Mouse (Mus musculus) stomach, postnatal 0 days (tissue): ENCODE measurements around the gene Creb5. TPM values are rescaled to one million over a fixed set of nuclear protein-coding genes. Genes with fewer than 3 reads are reported as not detected.
A peak's percentile ranks its signal among the peaks of the same experiment; 100 is the strongest.

ENCODE experiments used
- ATAC-seq: fragments of 200-750 bp; cut with Nextera tagmentation; 2 replicates; pipeline ENCODE4 v1.8.0; 2017; ENCODE audit not compliant: low FRiP score, low TSS enrichment
- DNase-seq: peaks from one replicate; pipeline ENCODE4 v3.0.0-alpha.2; 2016; ENCODE audit warnings: low spot score
- H3K27ac ChIP-seq: fragments of 300-500 bp; sonication (generic); replicated peaks from 2 replicates; pipeline ENCODE4 v1.5.1; 2014; ENCODE audit warnings: mild to moderate bottlenecking, control low read depth
- H3K27me3 ChIP-seq: fragments of 300-500 bp; sonication (generic); 2 replicates; pipeline ENCODE4 v1.6.1; 2014; ENCODE audit warnings: low read length; ENCODE audit not compliant: control insufficient read depth, insufficient read depth
- H3K36me3 ChIP-seq: fragments of 300-500 bp; sonication (generic); 2 replicates; pipeline ENCODE4 v1.6.1; 2014; ENCODE audit warnings: low read length, mixed read lengths; ENCODE audit not compliant: control insufficient read depth, insufficient read depth
- H3K4me1 ChIP-seq: fragments of 300-500 bp; sonication (generic); replicated peaks from 2 replicates; pipeline ENCODE4 v1.6.1; 2014; ENCODE audit warnings: antibody characterized with exemption; ENCODE audit not compliant: control insufficient read depth, insufficient read depth
- H3K4me2 ChIP-seq: fragments of 300-500 bp; sonication (generic); replicated peaks from 2 replicates; pipeline ENCODE4 v1.6.1; 2014; ENCODE audit warnings: low read depth, mild to moderate bottlenecking, control low read depth, moderate library complexity
- H3K4me3 ChIP-seq: fragments of 300-500 bp; sonication (generic); 2 replicates; pipeline ENCODE4 v1.5.1; 2014; ENCODE audit warnings: low read depth, low read length, control low read depth
- H3K9ac ChIP-seq: fragments of 300-500 bp; sonication (generic); 2 replicates; pipeline ENCODE4 v1.6.1; 2014; ENCODE audit warnings: mild to moderate bottlenecking, low read length, control low read depth, mixed read lengths
- H3K9me3 ChIP-seq: fragments of 300-500 bp; sonication (generic); 2 replicates; pipeline ENCODE4 v1.6.1; 2016; ENCODE audit warnings: low read length; ENCODE audit not compliant: control insufficient read depth
- CTCF ChIP-seq: IDR thresholded peaks from 2 replicates; pipeline ENCODE4 v1.5.1; 2016; ENCODE audit warnings: antibody characterized with exemption, low read depth, mild to moderate bottlenecking, moderate library complexity
- EP300 ChIP-seq: optimal IDR thresholded peaks from 2 replicates; pipeline ENCODE3; 2016; ENCODE audit warnings: antibody characterized with exemption
- WGBS: fragments of 180-500 bp; shearing (Covaris S2); extraction: QIAGEN DNeasy Blood & Tissue Kit; methylation state at CpG from one replicate; pipeline ENCODE4 v1.1.7; 2014; 5-methylcytosine and 5-hydroxymethylcytosine counted together
- polyA plus RNA-seq: library from polyadenylated mRNA; unstranded; fragments of >200 nt; fragmentation: Nextera tagmentation; extraction: Ambion mirVana; gene quantifications from 2 replicates; pipeline ENCODE4 v1.2.1, GENCODE M21; 2015

Gene Creb5
- polyA plus RNA-seq, 1 experiment from 2014 or later: 3.2 TPM

DNA sequence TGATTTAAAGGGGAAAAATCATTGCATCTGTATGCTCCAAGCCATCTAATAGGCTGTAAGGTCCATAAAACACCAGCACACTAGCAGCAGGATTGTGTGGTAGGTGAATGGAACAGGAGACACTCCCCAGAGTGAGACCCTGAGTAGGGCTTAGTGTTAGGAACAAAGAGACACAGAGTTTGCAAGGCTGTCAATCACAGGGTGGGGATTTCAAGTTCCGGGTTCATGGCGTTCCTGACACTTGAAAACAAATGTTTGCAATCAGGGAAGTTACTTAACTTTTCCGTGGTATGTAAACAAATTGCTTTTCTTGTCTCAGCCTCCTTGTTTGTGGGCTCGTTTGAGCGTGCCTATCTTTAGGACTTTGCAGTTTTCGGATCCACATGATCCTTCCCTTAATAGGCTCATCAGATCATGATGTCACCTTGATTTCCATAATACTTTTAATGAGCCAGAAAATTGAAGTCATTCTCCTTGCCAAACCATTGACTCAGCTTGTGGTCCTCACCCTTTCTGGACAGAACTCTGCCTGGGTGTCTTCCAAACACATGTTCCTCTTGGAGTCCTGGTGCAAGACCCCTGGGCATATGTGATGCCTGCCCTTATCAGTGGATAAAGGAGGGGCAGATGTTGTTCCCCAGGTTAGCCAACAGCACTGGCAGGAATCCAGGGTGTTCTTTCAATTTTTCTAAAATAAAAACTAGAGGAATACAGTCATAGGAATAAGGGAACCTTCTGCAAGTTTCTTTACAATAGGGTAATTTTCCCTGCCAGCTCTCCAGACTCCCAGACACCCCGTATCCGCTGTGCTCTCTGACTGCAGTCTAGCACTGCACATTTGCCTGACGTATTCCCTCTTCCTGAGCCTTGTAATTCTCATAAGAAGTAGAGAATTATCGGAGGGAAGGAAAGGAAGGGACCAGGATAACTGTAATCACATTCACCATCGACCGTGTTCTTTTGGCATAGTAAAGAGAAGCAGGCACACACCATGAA lies 175.0 kb downstream of the Creb5 start:
- no peak for DNase-seq
- no peak overlapping the region for H3K4me3 ChIP-seq
- no peaks in the 10 kb centered on the region for H3K27me3 ChIP-seq

DNA sequence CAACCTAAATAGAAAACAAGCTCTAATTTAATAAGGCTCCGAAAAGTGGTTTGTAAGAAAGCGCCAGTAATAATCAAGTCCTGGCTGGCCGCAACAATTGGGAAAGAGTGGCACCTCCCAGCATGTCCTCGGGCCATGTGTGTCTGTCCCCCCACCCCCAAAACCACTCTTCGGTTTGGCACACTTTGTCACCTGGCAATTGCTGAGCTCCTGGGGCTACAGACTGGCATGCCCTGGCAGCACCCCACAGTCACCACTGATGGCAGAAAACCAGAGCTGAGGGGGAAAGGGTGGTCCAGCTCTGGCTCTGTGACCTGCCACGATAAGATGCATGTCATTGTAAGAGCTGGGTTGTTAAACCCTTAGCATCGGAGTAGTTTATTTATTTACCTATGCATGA lies 175.7 kb downstream of the Creb5 start:
- WGBS: 62% methylated on average over 7 of the region's 7 CpGs
- Histone ChIP-seq H3K27ac (no peak overlapping the region), H3K9me3 (no peaks in the 10 kb centered on the region), H3K27me3 (no peaks in the 10 kb centered on the region), H3K36me3 (no peaks in the 10 kb centered on the region), H3K4me1 (no peaks in the 10 kb centered on the region), H3K9ac (no peak overlapping the region), H3K4me2 (no peak overlapping the region), H3K4me3 (no peak overlapping the region)
- no peak for DNase-seq
- TF ChIP-seq EP300 (no peak), CTCF (no peak)
- no peak for ATAC-seq

More for the DNA sequence above, 175.0 kb downstream of the Creb5 start:
- TF ChIP-seq CTCF: no peak
- no peak for TF ChIP-seq EP300
- no peak overlapping the region for H3K4me2 ChIP-seq
- H3K4me1 ChIP-seq: no peaks in the 10 kb centered on the region
- H3K9ac ChIP-seq: no peak overlapping the region
- H3K27ac ChIP-seq: no peak overlapping the region
- no peaks in the 10 kb centered on the region for H3K36me3 ChIP-seq
- no peaks in the 10 kb centered on the region for H3K9me3 ChIP-seq
- peak; percentile 64 for ATAC-seq
- 54% methylated on average over 12 of the region's 12 CpGs for WGBS

DNA sequence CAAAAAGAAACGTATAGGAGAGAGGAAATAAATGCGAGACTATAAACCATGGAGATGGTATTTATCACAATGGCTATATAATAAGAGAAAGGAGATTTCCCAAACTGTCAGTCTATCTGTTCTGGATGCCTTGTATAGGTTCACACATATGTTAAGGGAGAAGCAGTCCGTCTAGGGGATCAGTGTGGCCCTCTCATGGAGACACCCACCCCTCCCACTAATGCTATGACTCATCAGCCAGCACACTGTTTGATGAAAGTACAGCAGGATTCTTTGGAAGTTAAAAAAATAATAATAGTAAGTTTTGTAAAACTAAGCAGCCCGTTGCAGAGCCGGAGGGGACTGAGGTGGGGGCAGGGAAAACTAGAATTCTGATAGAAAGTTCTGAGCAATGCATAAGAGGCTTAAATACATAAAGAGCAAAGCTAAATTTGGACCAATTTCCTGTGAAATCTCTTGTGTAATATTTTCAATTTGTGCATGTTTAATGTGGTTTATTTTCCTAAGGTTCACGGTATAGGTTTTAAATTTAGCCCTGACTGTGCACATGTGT lies 176.3 kb downstream of the Creb5 start:
- ATAC-seq: no peak
- TF ChIP-seq EP300 (no peak), CTCF (no peak)
- no peaks in the 10 kb centered on the region for H3K9me3 ChIP-seq
- H3K27me3 ChIP-seq: no peaks in the 10 kb centered on the region
- H3K27ac ChIP-seq: no peak overlapping the region
- H3K4me2 ChIP-seq: no peak overlapping the region
- no peak overlapping the region for H3K4me3 ChIP-seq
- no peak overlapping the region for H3K9ac ChIP-seq
- no peaks in the 10 kb centered on the region for H3K36me3 ChIP-seq
- H3K4me1 ChIP-seq: no peaks in the 10 kb centered on the region
- no peak for DNase-seq
- 47% methylated on average over 6 of the region's 6 CpGs for WGBS

DNA sequence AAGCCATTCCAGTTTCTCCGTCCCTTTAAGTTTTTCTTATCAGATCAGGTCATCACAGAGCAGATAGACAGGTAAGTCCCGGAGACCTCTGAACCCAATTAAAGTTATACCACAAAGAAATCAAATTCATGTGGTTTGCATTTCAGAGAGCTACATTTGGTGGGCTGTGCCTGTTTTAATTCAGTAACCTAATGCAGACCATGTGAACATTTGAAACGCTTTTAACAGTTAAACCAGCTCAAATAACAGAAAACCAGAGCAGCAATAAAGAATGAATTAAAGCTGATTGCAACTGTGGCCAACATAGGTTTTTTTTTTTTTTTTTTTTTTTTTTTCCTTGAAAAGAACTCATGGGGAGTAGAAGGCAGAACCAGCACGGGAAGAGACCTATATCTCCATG lies 182.1 kb downstream of the Creb5 start:
- TF ChIP-seq EP300: no peak
- TF ChIP-seq CTCF: no peak
- H3K27ac ChIP-seq: no peak overlapping the region
- H3K4me1 ChIP-seq: peaks cover 4% of the 10 kb centered on the region; the same call in 1 of the 2 replicates
- H3K9me3 ChIP-seq: no peaks in the 10 kb centered on the region
- ATAC-seq (no peak), DNase-seq (no peak)
- H3K4me2 ChIP-seq: no peak overlapping the region
- no peaks in the 10 kb centered on the region for H3K36me3 ChIP-seq
- 60% methylated on average over 4 of the region's 4 CpGs for WGBS
- no peaks in the 10 kb centered on the region for H3K27me3 ChIP-seq
- no peak overlapping the region for H3K9ac ChIP-seq
- H3K4me3 ChIP-seq: no peak overlapping the region

DNA sequence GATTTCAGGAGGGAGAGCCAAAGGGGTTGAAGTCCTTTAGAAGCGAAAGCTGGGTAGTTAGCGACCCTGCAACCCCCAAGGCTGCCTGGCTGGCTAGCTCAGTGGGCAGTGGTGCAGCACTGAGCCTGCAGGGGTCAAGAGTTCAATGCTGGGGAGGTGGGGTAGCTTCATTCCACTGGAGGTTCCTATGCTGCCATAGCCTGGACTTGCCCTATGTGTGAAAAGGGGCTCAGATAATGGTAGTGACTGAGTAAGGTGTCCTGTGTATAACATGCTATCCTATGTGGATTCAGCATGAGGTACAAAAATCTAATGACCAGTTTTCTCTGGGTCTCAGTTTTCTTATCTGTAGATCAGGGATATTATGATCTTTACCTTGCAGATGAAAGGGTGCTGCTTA lies 182.6 kb downstream of the Creb5 start:
- Histone ChIP-seq H3K9me3 (no peaks in the 10 kb centered on the region), H3K27ac (no peak overlapping the region), H3K4me1 (peaks cover 4% of the 10 kb centered on the region; the same call in 1 of the 2 replicates), H3K27me3 (no peaks in the 10 kb centered on the region), H3K4me2 (no peak overlapping the region), H3K9ac (no peak overlapping the region), H3K4me3 (no peak overlapping the region), H3K36me3 (no peaks in the 10 kb centered on the region)
- 69% methylated on average over 2 of the region's 2 CpGs for WGBS
- DNase-seq (peak; percentile 28), ATAC-seq (peak; percentile 42; the same call in 1 of the 2 replicates)
- TF ChIP-seq EP300 (no peak), CTCF (no peak)

DNA sequence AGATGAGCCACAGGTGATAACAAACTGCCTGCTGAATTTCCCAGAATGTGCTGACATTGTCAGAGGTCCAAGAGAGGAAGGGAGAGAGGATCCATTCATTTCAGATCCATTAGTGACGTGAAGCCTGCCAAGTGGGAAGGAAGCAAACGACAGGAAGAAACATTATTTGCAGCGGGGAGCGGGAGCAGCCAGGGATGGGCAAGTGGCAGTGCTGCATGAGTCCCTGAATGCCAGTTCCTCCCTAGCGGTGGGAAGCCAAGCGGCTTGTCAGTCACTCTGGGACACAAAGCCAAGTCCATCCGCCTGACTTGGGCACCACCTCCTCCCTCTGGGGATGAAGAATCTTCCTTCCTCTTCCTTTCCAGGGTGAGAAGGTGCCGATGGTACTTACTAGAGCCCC lies 183.5 kb downstream of the Creb5 start:
- no peaks in the 10 kb centered on the region for H3K27me3 ChIP-seq
- WGBS: 28% methylated on average over 8 of the region's 8 CpGs
- DNase-seq (peak; percentile 34), ATAC-seq (no peak)
- H3K4me2 ChIP-seq: peak overlapping the region; percentile 35
- peaks cover 4% of the 10 kb centered on the region; the same call in 1 of the 2 replicates for H3K4me1 ChIP-seq
- no peak overlapping the region for H3K9ac ChIP-seq
- no peak overlapping the region for H3K4me3 ChIP-seq
- no peaks in the 10 kb centered on the region for H3K9me3 ChIP-seq
- H3K36me3 ChIP-seq: no peaks in the 10 kb centered on the region
- TF ChIP-seq EP300 (no peak), CTCF (0 out of 2 replicates have a peak, but pooled peaks have one; percentile 6)
- H3K27ac ChIP-seq: no peak overlapping the region
